Mouse (Mus musculus) liver, embryonic 14.5 days (tissue): ENCODE measurements around the gene Wdfy4.

Experiments used
- CTCF ChIP-seq: IDR thresholded peaks from 2 replicates; pipeline ENCODE4 v1.5.1; 2016; ENCODE audit warnings: antibody characterized with exemption, low read depth, control low read depth
- EP300 ChIP-seq: IDR thresholded peaks from 2 replicates; pipeline ENCODE4 v1.6.1; 2016; ENCODE audit warnings: antibody characterized with exemption, low read depth

DNA sequence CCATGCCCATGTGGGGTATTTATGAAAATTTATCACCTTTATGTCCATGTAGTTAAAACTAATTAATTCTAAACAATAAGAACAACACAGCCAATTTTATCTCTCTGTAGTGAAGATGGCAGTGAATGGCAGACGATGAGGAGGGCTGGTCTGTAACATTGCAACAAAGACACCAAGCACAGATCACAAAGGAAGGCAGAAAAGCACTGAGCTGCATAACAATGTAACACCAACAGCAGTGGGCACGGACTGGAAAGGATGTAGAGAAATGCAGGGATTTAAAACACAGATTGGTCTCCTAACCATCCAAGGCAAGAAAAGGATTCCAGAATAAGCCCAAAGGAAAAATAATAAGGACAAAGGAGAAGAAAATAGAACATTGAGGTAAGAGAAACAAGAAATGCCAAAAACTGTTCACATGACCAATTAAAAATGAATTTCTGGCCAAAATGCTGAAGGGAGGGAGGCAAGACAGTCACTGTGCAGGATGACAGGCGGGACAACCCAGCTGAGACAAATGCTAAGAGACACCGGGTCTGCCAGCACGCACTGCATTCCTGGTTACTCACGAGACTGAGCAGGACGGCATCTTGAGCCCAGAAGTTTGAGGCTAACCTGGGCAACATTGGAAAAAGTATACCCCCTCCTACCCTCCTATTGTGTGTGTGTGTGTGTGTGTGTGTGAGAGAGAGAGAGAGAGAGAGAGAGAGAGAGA is 54.1 kb downstream of the Wdfy4 start:
- TF ChIP-seq CTCF, result no peak
- TF ChIP-seq EP300, result no peak
